Mouse (Mus musculus): ENCODE measurements around the gene Pah. TPM values are rescaled to one million over a fixed set of nuclear protein-coding genes. Genes with fewer than 3 reads are reported as not detected.

Gene Pah
- total RNA-seq, 4 experiments from 2014 or later = 0.52 to 0.86 TPM; not detected in 2

DNA sequence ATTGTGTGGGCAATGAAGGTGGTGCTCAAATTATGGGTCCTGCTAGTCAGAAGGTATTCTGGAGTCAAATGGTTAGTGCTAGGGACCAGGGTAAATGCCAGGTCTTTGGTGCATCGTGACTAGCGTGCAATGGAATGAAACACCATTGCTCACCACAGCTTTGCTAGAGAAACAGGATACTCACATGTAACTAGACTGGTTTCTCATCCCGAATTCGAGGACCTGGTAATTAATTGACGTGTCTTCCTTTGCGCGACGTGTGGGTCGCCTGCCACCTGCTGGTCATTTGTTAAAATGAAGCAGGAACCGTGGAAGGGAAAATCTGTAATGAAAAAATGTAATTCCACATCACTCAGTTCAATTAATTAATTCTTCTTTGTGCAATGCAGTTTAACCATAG is 17.6 kb upstream of the Pah start:
- DNase-seq = peak; percentile 21

DNA sequence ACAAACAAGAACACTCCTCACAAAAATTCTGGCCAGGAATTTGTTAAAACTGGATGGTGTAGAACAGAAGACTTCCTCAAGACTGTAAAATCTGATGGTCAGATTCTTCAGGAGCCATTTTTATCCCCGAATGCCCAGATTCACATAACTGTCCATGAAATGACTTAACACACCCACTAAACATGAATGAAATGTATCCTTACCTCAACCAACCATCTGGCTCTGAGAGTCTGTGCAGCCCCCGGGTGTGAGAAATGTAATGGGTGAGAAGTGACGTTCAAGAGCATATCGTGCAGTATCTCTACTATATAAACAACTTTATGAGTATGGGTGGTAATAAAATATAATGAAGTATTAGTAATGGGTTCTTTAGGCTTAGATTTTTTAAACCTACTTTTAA is 13.0 kb upstream of the Pah start:
- no peak for DNase-seq

DNA sequence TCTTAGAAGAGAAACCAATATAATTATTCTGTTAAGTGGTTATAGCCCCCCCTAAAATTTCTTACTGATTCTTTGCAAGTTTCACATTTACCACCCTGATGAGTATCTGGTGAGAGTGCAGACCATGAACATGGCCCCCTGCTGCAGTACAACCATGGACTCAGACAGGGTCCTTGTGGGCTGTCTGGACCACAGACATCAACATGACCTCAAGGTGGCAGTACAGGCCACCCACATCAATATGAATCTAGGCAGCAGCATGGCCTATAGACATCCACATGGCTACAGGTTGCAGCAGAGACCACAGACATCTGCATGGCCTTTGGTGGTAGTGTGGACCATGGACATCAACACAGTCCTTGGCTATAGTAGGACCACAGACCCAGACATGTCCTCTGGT is 8.5 kb upstream of the Pah start:
- no peak for DNase-seq

DNA sequence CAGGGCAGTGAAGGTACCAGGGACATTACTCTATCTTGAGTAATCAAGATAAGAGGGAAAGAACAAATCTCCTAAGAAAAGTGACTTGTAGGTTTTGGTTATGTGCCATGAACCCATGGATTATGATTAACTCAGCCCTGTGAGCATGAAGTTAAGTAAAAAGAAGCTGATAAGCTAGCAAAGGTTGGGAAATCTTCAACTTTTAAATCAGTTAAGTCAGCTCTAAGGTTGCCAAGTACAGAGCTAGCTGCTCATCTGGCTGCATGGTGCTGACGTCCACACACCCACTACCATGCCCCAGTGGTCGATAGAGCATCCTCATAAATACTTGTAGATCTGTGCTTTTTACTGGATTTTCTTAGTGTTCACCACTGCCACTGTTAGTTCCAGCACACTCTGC is 3.0 kb upstream of the Pah start:
- no peak for DNase-seq

DNA sequence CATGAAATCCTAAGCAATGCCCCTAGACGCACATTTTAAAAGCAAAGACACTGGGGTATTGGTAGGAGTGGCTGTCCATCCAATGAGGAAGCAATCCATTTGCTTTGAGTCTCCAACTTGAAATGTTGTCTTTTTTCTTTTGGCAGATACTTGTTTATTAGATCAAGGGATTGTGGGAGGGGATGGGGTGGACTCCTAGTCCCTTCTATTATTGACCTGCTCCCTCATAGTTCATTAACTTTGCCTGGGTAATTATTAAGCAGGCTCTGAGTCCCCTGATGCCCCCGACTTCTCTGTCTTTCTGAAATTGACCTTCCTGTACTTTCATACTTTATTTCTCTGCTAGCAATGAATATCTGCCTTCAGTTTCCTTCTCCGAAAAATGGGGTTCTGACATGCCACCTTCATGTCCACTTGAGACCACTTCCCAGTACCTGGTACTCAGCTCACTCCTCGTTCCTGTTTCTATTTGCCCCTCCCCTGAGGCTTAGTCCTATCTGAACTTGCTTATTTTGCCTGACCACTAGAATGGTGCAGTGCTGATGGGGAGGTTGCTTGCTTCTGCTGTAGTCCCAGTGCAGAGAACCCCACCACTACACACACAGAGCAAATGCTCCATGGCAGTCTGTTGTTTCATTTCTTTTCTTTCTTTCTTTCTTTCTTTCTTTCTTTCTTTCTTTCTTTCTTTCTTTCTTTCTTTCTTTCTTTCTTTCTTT is 1.0 kb upstream of the Pah start:
- no peak for DNase-seq

GRCm38 (mm10) chr10:87534172-87534571 is 12.6 kb downstream of the Pah start:
- no peak for DNase-seq

- no peak for DNase-seq
These were observed 24.2 kb downstream of the Pah start for GRCm38 (mm10) chr10:87545759-87546158.

DNA sequence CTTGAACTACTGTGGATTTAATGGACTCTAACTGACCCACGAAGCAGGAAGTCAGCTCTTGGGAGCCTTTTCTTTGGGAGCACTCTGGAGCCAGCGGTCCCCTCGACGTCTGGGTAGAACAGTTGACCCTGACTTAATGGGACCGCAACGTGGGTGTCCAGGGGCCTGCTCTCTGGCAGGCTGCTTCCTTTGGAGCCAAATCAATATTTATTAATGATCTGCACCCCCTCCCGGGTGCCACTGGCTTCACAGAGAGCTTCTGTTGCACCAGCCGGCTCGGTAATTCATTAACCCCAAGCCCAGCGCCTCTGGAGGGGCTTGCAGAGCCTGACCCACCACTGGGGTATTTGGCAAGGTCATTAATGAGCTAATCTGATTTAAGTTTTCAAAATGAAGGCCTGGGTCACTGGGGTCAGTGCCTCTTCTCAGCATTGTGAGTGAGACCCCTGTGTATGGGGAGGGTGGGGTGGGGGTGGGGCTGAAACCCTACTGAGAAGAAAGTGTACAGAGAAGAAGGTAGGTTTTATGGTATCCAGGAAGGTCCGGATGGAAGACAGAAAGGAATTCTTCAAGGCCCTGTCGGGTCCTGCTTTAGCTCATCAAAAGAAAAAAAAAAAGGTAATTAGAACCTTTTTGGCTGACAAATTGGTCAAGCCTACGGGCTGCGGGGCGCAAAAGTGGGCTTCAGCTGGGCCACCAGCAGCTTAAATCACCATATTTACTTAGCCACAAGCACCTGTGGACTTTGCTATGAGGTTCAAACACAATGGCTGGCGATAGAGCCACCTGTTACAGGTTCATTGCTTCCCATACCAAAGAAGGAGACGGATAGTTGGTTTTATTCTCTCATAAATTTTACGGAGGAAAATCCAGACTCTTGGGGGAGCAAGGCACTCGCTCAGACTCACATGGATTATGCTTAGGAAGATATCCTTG is 25.0 kb downstream of the Pah start:
- DNase-seq = no peak

GRCm38 (mm10) chr10:87552726-87553125 is 31.1 kb downstream of the Pah start:
- peak; percentile 19 for DNase-seq

DNA sequence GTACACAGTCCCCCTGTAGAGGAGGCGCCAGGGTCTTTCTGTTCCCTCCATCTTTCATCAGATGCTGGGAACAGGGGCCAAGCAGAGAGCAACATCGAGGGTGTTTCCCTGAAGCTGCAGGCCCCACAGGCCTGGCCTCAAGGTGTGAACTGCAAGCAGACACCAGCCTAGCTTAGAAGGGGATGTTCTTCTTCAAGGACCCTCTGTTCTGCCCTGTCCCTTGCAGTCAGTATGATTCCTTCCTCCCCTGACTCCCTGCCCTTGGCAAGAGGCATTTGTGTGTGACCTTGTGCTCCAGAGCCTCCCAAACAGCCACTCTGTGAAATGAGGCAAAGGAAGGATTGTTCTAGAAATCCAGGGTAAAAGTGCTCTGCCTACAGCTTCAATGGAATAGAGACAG is 34.8 kb downstream of the Pah start:
- peak; percentile 18 for DNase-seq

DNA sequence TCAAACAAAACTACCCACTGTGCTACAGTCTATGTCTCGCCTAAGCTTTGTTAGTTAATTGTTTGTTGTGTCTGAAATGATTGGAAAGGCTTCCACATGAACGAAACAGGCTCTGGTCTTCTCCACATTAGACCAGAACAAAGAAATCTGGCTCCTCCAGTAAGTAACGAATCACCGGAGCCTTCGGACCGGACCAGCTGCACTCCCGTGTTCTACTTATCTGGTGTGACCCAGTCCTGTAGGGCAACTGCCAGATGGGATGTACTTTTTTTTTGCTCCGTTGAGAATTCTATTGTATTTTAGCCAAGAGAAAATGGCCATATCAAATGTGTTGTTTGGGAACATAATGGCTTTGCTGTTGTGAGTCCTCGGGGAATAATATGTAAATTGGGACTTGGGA is 42.2 kb downstream of the Pah start:
- DNase-seq = no peak

DNA sequence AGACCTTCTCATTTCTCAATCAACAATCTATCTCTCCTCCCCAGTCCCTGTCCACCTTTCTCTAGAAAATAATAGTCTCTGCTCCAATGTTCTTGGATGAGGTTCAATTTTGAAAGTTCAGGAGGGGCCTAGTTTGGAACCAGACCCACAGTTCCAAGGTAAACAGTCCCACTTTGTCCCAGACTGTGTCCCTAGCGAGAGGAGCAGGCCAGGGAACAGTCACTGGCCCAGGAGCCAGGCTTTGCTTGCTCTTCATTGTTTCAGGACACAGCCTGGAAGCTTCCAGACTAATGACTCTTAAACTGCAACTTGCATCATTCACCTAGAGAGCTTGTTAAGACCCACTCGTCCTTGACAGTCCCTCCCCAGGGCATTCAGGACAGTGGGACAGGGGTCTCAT is 44.1 kb downstream of the Pah start:
- DNase-seq = no peak

- DNase-seq = no peak
These were observed 50.9 kb downstream of the Pah start for GRCm38 (mm10) chr10:87572500-87572899.

DNA sequence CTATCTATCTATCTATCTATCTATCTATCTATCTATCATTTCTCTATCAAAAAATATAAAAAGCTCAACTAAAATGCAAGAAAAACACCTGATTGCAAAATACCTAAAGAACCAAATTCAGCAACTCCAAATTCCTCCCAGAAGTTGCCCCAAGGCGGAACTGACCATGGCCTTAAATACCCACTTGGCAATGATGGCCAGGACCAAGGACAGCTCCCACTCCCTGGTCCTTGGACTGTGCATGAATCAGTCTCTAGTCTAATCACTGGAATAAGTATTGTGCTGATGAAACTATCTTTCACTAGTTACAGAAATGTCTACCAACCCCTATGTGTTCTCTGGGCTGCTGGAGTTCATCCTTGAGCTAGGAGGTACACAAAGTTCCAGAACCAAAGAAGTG is 65.1 kb downstream of the Pah start:
- peak; percentile 78 for DNase-seq

- no peak for DNase-seq
These were observed 72.3 kb downstream of the Pah start for GRCm38 (mm10) chr10:87593916-87594315.

- DNase-seq = no peak
These were observed 74.9 kb downstream of the Pah start for GRCm38 (mm10) chr10:87596361-87597074.

DNA sequence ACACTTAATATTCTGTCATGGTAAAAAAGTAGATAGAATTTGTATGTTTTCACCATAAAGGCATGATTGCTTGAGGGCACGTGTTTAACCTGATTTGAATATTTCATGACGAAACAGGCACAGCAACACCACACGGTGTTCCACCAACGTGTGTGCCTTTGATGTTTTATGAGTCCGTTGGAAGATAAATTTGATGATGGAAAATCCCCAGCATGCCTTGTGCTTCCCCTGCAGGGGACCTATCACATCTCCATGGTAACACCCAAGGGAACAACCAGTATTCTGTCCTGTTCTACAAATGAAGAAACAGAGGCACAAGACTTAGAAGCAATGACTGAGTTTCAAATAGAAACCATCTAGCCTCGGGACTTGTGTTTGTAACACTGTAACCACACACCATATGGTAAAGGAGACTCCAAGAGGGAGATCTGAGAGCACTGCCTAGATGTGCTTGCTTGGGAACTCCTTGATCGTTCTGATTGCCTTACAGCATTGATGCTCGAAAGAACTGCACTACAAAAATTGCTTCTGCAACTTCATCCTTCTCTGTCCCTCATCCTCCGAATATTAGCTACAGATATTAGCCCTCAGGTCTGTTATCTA is 75.6 kb downstream of the Pah start:
- no peak for DNase-seq

- DNase-seq = no peak
These were observed 80.6 kb downstream of the Pah start for GRCm38 (mm10) chr10:87602151-87602550.

DNA sequence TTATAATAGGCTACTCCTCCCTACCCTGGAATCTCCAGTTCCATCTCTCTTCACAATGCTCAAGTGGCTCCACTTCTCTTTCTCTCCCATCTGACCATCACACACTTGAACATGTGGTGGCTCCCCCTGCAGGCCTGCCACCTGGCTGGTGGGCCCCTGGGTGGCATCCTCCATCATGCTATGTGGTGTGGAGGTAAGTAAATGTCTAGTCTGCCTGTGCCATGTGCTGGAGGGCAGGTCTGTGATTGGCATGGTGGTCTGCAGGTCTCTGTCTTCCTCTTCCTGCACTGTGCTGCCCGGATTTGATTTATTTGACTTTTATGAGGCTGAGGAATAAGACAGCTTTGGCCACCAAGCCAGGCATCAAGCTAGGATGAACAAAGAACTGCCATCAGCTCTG is 103.6 kb downstream of the Pah start:
- DNase-seq = no peak
